Mouse (Mus musculus): ENCODE measurements around the gene Usp15.
"Not testable (repeated sequence)": the region's sequence is repeated elsewhere in the genome, so short reads cannot be mapped to it uniquely, and the experiment has no call there.

Gene Usp15

DNA sequence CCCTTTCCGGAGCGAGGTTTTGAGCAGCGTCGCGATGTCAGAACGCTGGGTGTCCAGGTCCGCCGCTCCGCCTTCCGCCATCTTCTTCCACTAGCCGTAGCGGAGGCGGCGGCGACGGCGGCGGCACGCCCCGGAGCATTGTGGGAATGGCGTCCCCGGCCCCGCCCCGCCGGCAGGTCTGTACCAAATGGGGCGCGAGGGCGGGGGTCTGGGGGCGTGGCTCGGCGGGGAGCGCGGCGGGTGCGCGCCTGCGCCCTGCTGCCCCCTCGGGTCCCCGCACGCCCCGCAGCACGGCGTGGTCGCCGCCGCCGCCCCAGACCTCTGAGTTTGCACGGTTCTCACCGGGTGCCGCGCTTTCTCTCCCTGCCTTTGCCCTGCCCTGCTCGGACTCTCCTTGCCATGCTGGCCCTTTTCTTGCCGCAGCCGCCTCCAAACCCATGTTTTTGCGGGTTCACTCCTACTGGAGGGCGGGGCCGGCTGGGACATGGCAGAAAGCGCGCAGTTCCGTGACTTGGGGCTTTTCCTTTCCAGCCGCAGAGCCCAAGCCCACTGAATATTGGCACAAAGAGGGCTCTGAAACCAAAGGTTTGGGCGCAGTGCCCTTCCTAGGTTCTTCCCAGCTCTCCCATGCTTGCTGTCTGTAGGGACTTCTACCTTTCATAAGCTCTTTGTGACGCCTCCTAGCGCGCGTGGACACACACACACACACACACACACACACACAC, at the start of gene Usp15:
TSS of gene Usp15 (minus strand) at position 161 of the 725 bp plus-strand sequence.
- peak; percentile 92 for DNase-seq

DNA sequence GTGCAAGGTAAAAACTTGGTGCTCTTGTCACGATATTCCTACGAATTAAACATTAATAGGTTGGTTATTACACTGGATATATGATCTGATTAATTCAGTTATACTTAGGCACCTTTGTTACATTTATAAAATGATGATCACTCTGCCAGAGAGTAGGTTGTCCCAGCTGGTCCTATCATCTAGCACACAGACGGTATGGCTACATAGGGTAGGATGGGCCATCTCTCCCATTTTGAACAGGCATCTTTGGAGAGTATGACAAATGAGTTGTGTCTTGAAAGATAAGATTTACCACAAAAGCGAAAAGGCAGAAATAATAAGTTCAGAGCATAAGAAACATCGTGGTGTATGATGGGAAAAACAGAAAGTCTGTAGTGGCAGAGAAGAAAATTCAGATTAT, 32.6 kb upstream of the Usp15 start:
- DNase-seq, result no peak

DNA sequence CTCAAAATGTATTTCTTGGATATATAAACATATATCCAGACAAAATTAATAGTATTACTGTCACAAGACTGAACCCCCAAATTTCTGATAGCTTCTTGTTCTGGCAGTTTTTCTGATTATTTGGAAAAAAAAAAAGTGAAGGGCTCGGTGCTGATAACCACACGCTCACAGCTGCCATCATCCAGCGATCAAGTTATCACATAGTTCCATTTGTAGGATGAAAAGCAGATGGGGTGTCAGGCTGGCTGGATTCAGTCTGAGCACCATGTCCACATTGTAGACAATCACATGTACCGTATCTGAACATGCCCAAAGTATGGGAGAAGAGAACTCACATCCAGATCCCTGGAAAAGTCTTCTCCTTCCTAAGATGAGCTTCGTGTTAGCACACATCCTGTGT, 26.0 kb upstream of the Usp15 start:
- no peak for DNase-seq

DNA sequence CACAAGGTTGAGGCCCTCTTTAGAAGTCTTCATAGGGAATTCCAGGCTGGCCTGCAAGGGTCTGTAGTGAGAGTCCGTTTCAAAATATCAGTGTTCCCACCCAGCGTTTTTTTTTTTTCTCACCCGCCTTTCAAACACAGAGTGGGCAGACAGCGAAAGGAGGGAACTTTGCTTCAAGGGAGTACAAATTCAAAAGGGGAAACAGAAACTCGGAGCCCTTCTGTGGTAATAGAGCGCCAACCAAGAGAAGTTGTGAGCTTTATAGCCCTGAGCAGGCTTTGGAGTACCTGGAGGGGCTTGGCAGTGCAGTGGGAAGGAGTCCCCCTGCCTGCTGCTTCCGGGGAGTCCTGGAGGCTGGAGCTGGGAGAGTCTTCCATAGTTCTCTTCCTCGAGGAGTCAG, 12.7 kb upstream of the Usp15 start:
- no peak for DNase-seq

DNA sequence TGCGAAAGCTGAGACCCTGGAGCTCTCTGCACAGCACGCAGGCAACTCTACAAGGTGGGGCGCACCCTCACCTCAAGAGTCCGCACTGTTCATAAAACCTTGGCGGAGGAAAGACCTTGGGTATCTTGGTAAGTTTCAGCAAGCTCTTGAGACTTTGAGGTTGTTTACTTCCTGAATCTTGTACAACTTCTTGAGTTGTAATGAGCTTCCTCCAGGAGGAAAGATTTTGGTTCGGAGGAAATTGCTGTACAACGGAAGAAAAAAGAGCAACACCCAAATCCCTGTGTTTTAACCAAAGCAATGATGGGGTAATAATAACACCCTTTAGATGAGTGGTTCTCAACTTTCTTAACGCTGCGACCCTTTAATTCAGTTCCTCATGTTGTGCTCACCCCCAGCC, 11.5 kb upstream of the Usp15 start:
- no peak for DNase-seq

DNA sequence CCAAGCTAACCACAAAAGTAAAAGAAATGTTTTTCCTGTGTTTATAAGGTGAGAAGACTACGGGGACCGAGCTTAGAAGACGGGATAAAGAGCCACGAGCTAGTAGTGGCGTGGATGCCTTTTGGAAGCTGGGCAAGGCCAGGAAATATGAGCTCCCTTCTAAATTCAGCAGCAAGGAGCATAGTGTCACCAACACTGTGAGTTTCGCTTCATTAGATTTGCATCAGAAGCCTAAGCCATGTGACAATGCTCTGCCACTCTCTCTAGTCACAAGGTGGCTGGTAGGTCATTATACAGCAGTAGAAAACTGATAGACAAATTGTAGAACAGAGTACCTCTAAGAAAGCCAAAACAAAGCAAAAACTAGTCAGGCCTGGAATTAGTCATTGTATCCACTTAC, 9.3 kb upstream of the Usp15 start:
- DNase-seq, result no peak

DNA sequence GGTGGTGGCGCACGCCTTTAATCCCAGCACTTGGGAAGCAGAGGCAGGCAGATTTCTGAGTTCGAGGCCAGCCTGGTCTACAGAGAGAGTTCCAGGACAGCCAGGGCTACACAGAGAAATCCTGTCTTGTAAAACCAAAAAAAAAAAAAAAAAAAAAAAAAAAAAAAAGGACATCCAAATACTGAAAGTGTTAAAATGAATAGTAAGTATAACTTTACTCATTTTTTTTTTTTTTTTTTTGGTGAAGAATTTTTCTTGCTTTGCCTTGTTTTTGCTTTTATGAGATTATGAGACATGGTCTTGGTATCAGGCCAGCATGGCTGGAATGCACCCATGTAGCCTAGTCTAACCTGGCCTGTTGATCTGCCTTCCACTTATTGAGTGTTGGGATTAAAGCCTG, 8.6 kb upstream of the Usp15 start:
- not testable (repeated sequence) for DNase-seq

DNA sequence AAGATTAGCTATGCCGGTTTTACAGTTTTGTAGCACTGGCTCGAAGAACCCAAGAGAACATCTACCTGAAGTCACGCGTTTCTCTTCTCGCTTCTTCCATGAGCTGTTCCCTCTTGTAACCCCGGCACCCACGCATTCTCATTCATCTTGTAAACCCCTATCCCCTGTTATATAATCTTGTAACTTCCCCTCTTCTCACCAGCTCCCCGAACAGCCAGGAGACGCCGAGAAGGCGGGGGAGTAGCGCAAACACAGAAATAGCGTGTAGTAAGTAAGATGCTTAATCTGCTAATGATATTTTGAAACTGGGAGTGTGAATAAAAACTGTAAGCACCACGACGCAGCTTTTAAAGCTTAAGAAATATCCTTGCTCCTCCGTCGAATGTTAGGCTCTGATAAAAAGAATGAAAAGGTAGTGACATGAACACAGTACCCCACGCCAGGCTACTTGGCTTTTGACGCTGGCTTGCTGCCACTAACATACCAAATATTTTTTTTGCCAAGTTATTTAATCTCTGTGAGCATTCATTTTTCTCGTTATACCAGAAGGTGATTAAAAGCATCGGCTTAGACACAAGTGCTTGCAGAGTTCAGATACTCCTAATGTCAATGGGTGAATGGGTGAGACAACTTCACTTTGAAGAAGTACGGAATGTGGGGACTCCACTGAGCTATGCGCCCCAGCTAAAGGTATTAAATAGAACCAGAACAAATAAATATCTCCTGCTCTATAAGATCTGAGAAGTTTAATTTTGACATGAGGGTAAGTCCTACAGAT, 5.4 kb upstream of the Usp15 start:
- DNase-seq, result no peak

DNA sequence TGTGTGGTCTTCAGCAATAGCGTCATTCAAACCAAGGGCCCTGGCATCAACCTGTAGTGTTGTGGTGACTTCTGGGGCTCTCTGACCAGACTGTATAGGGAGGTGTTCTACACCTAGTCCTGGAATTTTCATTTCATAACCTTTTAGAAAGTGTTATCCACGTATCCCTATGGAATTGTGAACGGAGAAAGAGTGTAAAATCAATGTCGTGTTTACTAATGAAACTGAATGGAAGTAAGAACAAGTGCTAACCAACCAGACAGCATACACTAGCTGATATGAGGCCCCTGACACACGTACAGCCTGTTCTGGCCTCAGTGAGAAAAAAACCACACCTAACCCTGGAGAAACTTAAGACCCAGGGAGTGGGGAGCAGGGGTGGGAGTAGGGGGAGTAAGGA, 4.6 kb upstream of the Usp15 start:
- DNase-seq, result no peak

DNA sequence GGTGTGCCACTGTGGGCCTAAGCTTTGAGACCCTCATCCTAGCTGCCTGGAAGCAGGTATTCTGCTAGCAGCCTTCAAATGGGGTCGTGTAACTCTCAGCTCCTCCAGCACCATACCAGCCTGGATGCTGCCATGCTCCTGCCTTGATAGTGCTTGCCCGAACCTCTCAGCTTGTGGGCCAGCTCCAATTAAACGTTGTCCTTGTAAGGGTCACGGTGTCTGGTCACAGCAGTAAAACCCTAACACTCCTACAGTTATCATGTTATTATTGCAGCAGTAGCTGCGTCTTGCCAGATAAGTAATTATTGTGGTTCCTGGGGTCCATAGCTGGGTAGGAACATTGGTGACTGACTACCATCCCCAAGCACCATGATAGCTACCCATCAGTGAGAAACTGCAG, 4.2 kb upstream of the Usp15 start:
- no peak for DNase-seq

DNA sequence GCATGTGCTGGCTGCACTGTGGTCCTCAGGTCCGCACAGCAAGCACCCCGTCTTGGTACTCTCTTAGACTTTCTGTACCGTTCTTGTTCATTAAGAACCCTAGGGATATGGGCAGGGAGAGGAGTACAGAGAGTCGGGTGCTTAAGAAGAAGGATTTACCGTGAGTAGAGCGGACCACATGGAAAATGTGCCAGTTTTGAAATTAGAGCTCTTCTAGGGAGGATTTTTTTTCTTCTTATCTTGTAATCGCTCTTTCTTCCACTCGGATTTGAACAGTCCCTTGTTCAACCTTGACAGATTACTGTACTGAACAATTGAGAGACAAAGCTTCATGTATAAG, 3.5 kb upstream of the Usp15 start:
- DNase-seq, result no peak

DNA sequence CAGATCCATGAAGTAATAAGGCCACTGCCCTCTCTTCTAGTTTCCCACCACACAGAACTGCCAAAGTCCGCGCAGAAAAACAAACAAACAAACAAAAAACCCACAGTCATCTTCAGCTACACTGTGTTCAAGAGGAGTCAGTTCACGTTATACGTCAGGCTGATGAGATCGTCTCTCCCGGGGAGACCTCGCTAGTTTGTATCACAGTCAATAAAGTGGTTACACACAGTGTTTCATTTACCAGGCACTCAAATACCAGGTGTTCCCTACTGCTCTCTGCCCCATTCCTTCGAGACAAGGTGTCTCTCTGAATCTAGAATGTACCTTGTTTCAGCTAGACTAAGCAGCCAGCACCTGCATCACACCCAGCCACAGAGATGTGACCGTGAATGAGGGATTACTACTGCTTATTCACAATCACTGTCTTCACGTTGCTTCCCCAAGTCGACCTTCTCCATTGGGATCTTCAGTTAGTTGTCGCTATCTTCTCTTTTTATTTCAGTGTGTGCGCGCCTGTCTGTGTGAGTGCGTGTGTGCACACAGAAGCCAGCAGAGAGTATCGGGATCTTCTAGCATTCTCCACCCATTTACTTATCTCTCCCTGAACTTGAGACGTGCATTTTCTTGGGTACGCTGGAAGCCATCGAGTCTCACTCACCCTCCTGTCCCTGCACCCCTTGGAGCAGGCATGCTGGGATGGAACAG, 3.0 kb upstream of the Usp15 start:
- DNase-seq, result no peak

DNA sequence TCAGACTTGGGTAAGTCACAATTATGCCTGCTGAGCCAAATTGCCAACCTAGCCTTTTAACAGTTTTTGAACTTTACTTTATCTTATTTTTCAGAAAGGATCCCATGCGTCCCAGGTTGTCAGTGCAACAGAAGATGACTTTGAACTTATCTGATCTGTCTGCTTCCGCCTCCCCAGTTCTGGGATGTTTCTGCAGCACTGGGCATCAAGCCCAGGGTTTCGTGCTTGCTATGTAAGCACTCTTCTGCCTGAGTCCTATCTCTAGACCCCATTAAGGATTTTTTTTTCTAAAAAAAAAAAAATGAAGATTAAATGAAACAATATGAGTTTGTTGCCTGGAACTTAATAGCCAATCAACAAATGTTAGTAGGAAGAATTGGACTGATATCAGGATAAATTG, 2.3 kb upstream of the Usp15 start:
- DNase-seq, result no peak

DNA sequence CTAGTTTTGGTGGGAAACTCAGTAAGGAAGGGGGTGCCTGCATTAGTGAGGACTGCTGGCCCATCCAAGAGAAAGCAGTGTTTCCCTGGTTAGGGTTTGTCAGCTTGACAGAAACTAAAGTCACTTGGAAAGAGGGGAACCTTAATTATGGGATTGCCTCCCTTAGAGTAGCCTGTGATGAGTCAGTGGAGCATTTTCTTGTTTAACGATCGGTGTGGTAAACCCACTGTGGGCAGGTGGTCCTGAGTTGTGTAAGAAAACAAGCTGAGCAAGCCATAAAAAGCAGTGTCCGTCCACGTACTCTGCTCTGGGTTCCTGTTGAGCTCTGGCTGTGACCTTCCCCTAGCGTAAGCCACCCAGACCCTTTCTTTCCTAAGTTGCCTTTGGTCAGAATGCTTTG, 1.4 kb upstream of the Usp15 start:
- DNase-seq, result no peak

DNA sequence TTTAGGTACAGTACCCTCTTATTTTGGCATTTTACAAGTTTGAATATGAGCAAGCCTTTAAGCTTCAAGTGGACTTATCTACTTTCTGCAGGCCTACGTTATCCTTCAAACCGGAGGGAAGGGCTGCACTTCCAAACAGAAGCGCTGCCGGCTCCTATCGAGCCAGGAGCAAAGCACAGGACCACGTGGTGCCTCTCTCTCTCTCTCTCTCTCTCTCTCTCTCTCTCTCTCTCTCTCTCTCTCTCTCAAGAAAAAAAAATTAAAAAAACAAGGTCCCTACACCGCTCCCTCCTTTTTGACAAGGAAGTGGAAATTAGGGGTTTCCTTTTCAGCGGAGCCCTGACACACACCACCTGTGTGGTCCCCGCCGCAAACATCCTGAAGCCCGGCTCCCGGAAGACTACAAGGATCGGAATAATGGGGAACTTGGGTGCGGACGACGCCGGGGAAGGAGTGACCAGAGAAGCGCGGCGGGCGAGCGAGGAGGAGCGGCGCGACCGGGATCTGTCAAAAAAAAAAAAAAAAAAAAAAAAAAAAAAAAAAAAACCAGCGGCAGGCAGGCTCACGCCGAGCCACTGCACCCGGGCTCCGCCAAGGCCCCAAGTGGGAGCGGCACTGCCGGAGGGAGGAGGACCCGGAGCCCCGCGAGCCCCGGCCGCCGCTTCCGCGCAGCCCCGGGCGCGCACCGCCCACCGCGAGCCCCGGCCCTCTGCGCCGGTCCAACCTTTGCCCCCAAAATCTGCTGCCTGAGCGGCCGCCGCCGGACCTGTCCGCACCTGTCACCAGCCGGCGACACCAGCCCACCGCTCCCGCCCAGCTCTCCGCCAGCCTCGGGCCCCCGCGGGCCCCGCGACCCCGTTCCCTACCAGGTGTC, 597 bp downstream of the Usp15 start:
- peak; percentile 52 for DNase-seq

DNA sequence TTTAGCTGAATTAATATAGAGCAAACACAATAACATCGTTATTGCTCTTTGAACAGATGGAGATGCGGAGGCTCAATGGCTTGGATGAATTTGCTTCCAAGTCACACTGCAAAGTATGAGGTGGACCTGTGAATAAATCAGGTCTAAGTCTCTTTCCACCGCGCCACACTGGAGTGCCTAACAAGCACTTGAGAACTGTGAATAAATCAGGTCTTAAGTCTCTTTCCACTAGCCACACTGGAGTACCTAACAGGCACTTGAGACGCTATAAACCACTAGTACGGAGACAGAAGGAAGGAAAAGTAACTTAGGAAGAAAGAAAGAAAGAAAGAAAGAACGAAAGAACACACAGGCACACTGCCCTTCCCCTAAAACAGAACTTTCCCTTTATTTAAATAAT, 1.3 kb downstream of the Usp15 start:
- DNase-seq, result no peak

DNA sequence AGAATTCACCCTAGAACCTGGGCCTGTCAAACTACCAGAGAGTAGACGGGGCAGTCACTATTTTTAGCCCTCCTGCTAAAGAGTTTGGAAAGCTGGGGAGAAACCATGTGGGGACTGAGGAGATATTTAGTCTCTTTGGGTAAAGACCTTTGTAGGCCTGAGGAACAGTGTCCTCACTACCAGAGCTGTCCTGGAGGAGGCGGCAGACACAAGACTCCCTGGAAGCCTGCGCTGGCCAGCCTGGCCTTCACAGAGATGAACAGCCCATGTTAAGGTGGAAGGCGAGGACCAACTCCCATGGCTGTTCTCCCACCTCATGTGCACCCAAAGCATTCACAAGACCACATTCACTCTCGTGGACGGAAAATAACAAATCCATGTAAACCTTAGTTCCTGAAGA, 5.8 kb downstream of the Usp15 start:
- no peak for DNase-seq

DNA sequence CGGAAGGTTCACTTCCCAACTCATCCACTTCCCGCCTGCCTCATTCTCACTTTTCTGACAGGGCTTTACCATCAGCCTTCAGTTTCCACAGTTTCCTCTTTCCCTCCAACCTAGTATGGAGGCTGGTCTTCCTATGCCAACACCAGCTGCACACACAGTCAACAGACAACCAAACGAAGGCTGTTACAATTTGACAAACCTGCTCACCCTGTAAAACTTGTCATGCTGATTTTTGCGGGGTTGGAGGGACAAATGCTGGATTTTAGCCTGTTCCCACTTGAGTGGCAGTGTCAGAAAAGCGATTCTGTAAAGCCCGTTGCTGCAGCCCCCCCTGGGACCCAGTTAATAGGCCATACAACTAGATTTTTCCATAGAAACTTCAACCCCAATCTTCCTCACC, 9.5 kb downstream of the Usp15 start:
- DNase-seq, result no peak

DNA sequence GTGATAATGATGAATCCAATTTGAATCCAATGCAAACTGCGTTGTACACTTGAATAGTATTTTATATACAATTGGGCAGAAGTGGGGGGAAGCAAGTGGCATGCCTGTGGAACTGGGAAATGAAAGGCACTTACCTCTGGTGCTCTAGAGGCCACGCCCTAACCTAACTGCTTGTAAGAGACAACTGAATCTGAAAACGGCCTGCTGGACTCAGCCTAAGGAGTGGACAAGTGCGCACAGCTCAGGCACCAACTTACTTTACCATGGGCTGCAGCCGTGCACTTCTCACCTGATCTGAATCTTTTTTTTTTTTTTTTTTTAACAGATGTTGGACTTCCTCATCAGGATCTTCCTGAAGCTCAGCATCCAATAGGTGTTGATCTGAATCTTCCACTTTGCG, 10.9 kb downstream of the Usp15 start:
- DNase-seq, result no peak

DNA sequence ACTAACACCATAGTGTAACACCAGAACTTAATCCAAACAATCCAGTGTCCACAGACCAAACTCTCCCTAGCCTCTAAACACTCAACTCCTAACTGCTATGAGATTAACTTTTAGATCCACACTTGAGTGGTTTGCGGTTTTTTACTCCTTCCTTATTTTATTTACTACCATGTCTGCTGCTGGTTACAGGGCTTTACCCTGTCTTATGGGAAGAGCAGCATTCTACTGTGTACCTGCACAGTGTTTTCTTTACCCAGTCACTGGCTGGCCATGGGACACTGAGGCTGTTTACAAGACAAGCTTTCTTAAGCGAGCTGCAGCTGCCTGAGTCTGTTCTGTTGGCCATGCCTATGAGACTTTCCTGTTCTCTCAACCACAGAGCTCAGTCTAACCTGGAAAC, 13.1 kb downstream of the Usp15 start:
- no peak for DNase-seq

DNA sequence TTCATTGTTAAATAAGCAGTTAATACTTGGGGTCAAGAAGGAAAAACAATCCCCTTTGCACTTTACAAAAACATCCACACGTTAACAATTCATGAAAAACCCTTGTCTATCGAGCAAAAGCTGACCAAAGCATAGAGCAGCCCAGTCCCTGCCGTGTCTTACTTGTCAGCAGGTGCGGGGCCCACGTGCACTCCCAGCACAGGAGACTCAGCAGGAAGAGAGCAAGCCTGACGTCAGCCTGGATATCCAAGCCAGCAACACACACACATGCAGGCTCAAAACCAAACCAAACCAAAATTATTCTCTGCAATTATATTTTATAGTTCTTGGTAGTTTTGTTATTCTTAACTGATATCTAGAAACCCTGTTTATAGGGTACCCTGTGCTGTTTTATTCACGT, 13.6 kb downstream of the Usp15 start:
- DNase-seq, result peak; percentile 81

DNA sequence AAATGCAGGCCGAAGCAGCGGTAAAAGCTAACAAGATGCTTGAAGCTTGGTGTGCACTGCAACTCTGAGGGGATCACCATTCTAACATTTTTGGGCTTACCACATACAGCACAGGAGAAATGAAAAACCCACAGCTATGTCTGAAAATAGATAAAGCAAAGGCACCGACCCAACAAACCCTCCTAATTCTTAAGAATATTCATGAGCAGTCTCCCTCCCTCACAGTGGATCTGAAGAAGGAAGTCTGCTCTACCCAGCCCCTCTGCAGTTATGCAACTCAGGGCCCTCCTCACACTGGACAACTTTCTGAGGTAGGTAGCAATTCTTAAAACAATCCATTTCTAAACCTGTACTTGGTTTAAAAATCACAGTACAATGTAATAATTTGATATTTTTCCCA, 14.4 kb downstream of the Usp15 start:
- DNase-seq, result no peak

DNA sequence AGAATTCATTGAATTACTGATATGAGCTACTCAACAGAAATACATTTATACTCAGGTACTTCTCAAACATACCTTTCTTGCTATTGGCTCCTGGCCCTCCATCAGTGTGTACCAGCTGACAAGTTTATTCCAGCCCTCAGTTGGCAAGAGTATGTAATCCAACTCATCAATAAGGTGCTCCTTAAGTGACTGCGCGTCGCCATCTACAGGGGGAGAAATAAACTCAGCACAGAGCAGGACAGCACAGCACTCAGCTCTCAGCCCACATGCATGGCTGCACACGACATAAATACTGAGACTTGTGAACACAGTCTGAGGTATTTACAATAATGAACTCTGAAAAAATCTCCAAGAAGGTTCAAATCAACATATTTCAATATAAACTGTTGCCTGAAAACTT, 21.0 kb downstream of the Usp15 start:
- DNase-seq, result no peak
